Mouse (Mus musculus): ENCODE data around the gene Cd244a. TPM values are rescaled to one million over a fixed set of nuclear protein-coding genes. Genes with fewer than 3 reads are reported as not detected.

The Cd244a gene
- total and polyA plus RNA-seq, 3 experiments, result 0.21 to 0.64 (median 0.41) TPM

DNA sequence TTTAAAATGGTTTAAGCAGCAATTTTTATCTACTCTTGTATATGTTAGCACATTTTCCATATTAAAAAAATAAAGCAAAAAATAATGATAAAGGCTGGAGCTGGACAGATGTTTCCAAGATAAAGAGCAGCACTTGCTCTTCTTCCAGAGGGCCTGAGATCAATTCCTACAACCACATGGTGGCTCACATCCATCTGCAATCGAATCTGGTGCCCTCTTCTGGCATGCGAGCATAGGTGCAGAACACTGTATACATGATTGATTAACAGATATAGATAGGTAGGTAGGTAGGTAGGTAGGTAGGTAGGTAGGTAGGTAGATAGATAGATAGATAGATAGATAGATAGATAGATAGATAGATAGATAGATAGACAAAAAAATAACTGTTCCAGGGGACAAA is 26.2 kb upstream of the Cd244a start:
- Histone ChIP-seq H3K27ac (ENCODE audit: insufficient read depth, low read depth) (no peak overlapping the region), H3K27me3 (replicated peaks) (no peaks in the 10 kb centered on the region), H3K4me2 (ENCODE audit: insufficient read depth, low read depth, poor library complexity, severe bottlenecking) (no peak overlapping the region), H3K79me2 (replicated peaks; ENCODE audit: control insufficient read depth, extremely low read depth, insufficient read depth, poor library complexity, severe bottlenecking) (no peaks in the 10 kb centered on the region), H3K4me3 (replicated peaks in 1 of 3; ENCODE audit: low read depth in 2 of 3, low read length in 2 of 3, poor library complexity in 1 of 3) (no peak overlapping the region), H3K4me1 (ENCODE audit: control insufficient read depth in 1 of 2, insufficient read depth in 2 of 2) (no peaks in the 10 kb centered on the region), H3K9me3 (replicated peaks; ENCODE audit: low read length) (no peaks in the 10 kb centered on the region), H3K36me3 (replicated peaks in 1 of 2; ENCODE audit: control insufficient read depth in 1 of 2, insufficient read depth in 1 of 2, low read length in 1 of 2) (no peaks in the 10 kb centered on the region), H3K9ac (ENCODE audit: insufficient read depth, low read depth) (no peak overlapping the region)
- peak; percentile 41 for DNase-seq (ENCODE audit: extremely low read depth)
- no peak for TF ChIP-seq IRF4 (IDR thresholded peaks at IDR 0.05; ENCODE audit: low read depth, low read length)
- peak; percentile 25; the same call in 1 of the 2 replicates for TF ChIP-seq NELFE (IDR thresholded peaks at IDR 0.05; ENCODE audit: low read depth, low read length)
- TF ChIP-seq KAT2A (IDR thresholded peaks at IDR 0.05; ENCODE audit: insufficient replicate concordance, low read length), result no peak
- TF ChIP-seq MAX (IDR thresholded peaks at IDR 0.05; ENCODE audit: low read length), result 0 out of 2 replicates have a peak, but pooled peaks have one; percentile 19
- TF ChIP-seq RAD21 (IDR thresholded peaks at IDR 0.05; ENCODE audit: low read depth, low read length), result peak; percentile 34
- no peak for TF ChIP-seq GABPA (IDR thresholded peaks at IDR 0.05; ENCODE audit: insufficient replicate concordance, low read depth, low read length)
- no peak for TF ChIP-seq ETS1 (conservative IDR thresholded peaks at IDR 0.05; ENCODE audit: low read depth, low read length)
- TF ChIP-seq UBTF (IDR thresholded peaks at IDR 0.05; ENCODE audit: low read depth, low read length), result no peak
- no peak for TF ChIP-seq MAFK (IDR thresholded peaks at IDR 0.05; ENCODE audit: insufficient replicate concordance, low read length)
- TF ChIP-seq SMC3 (IDR thresholded peaks at IDR 0.05; ENCODE audit: low read depth, low read length), result peak; percentile 62
- TF ChIP-seq MYC (IDR thresholded peaks at IDR 0.05; ENCODE audit: low read depth, low read length), result peak; percentile 79; the same call in 1 of the 2 replicates
- peak; percentile 13 to 89; a peak in 2 of 4 replicates for TF ChIP-seq CTCF (conservative IDR thresholded peaks at IDR 0.05 in 1 of 2, IDR thresholded peaks at IDR 0.05 in 1 of 2; ENCODE audit: low read depth in 2 of 2, low read length in 2 of 2)
- in situ Hi-C loops (cut with MboI; ENCODE audit: low pct_ligation_motif_present, low pct_unique_long_range_greater_than_20kb, low sequenced_read_pairs) (no loop called here), dilution Hi-C loops (cut with MboI; ENCODE audit: extremely low pct_ligation_motif_present, extremely low pct_unique_long_range_greater_than_20kb, low sequenced_read_pairs) (no loop called here)

DNA sequence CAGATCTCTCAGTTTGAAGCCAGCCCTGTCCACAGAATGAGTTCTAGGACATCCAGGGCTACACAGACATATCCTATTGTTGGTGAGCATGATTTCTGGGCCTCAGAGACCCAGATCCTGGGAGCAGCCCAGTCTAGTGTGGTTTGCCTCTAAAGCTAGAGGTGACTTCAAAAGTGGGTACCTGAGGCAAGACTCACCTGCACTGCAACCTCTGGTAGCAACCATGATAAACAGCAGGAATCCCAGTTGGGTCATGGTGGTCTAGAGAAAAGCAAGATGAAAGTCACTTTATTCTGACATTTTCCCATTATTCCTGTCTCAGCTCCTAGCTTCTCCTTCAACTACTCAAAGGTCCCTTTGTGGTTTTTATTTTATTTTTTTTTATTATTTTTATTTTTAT is 24.4 kb upstream of the Cd244a start:
- in situ Hi-C loops (cut with MboI; ENCODE audit: low pct_ligation_motif_present, low pct_unique_long_range_greater_than_20kb, low sequenced_read_pairs), result no loop called here
- H3K9me3 ChIP-seq (replicated peaks; ENCODE audit: low read length), result peaks cover 3% of the 10 kb centered on the region
- no peaks in the 10 kb centered on the region for H3K4me1 ChIP-seq (ENCODE audit: control insufficient read depth in 1 of 2, insufficient read depth in 2 of 2)
- TF ChIP-seq MAX (IDR thresholded peaks at IDR 0.05; ENCODE audit: low read length) (no peak), USF2 (conservative IDR thresholded peaks at IDR 0.05; ENCODE audit: low read depth, low read length) (no peak), MAFK (IDR thresholded peaks at IDR 0.05; ENCODE audit: insufficient replicate concordance, low read length) (no peak), RCOR1 (conservative IDR thresholded peaks at IDR 0.05; ENCODE audit: low read depth, low read length) (no peak), CHD2 (IDR thresholded peaks at IDR 0.05; ENCODE audit: low read length) (no peak), KAT2A (IDR thresholded peaks at IDR 0.05; ENCODE audit: insufficient replicate concordance, low read length) (no peak), ETS1 (conservative IDR thresholded peaks at IDR 0.05; ENCODE audit: low read depth, low read length) (no peak), MXI1 (IDR thresholded peaks at IDR 0.05; ENCODE audit: low read depth, low read length) (no peak), CTCF (conservative IDR thresholded peaks at IDR 0.05 in 1 of 2, IDR thresholded peaks at IDR 0.05 in 1 of 2; ENCODE audit: low read depth in 2 of 2, low read length in 2 of 2) (no peak)
- no peaks in the 10 kb centered on the region for H3K27me3 ChIP-seq (replicated peaks)
- dilution Hi-C loops (cut with MboI; ENCODE audit: extremely low pct_ligation_motif_present, extremely low pct_unique_long_range_greater_than_20kb, low sequenced_read_pairs), result no loop called here
- H3K27ac ChIP-seq (ENCODE audit: insufficient read depth, low read depth), result no peak overlapping the region
- no peak overlapping the region for H3K4me2 ChIP-seq (ENCODE audit: insufficient read depth, low read depth, poor library complexity, severe bottlenecking)
- no peaks in the 10 kb centered on the region for H3K79me2 ChIP-seq (replicated peaks; ENCODE audit: control insufficient read depth, extremely low read depth, insufficient read depth, poor library complexity, severe bottlenecking)
- no peak overlapping the region for H3K9ac ChIP-seq (ENCODE audit: insufficient read depth, low read depth)
- H3K36me3 ChIP-seq (replicated peaks in 1 of 2; ENCODE audit: control insufficient read depth in 1 of 2, insufficient read depth in 1 of 2, low read length in 1 of 2), result no peaks in the 10 kb centered on the region
- H3K4me3 ChIP-seq (replicated peaks in 1 of 3; ENCODE audit: low read depth in 2 of 3, low read length in 2 of 3, poor library complexity in 1 of 3), result no peak overlapping the region
- DNase-seq (ENCODE audit: extremely low read depth), result no peak

All from CH12.LX (cell line).